Mouse (Mus musculus): ENCODE data around the gene Fgr.

The Fgr gene

GRCm38 (mm10) chr4:133050837-133051549 is 77.1 kb downstream of the Fgr start:
- no peak for DNase-seq (ENCODE audit: low spot score)

GRCm38 (mm10) chr4:133051550-133051865 is 77.6 kb downstream of the Fgr start:
- no peak for DNase-seq (ENCODE audit: low spot score)
